8 mouse cellular contexts compared by ENCODE assay signal in genomic region chr19:45544152-45544924, GRCm38 (mm10). TPM values are rescaled to one million over a fixed set of nuclear protein-coding genes. Genes with fewer than 3 reads are reported as not detected.
DNase-seq lines count a peak whose midpoint lies in the region; ATAC-seq and TF ChIP-seq lines count a peak whose summit lies in the region.

No protein-coding gene starts in this region.

- 3% methylated on average over 21 of the region's 26 CpGs for WGBS in lung, adult 2 months
- WGBS in bone marrow, adult 2 months, result 2% methylated on average over 22 of the region's 26 CpGs
- 5% methylated on average over 16 of the region's 26 CpGs for WGBS in heart, postnatal 0 days
- 2% methylated on average over 21 of the region's 26 CpGs for WGBS in liver, embryonic 16.5 days (ENCODE audit: insufficient replicate concordance)

- H3K4me2 ChIP-seq in heart, postnatal 0 days (ENCODE audit: low read depth, low read length), result peak overlapping the region; percentile 69
- H3K4me2 ChIP-seq in liver, embryonic 16.5 days (ENCODE audit: low read depth, low read length), result peak overlapping the region; percentile 86

- DNase-seq in lung, adult 2 months, result no peak
- no peak for DNase-seq in lung, adult 18-20 months
- DNase-seq in heart, postnatal 0 days (ENCODE audit: low spot score), result no peak
- DNase-seq in frontal cortex, postnatal 14 days (ENCODE audit: low spot score in 2 of 2), result no peak
- no peak for DNase-seq in cerebellum, adult 11 months

- H3K9me3 ChIP-seq in heart, postnatal 0 days (replicated peaks; ENCODE audit: control insufficient read depth, low read length), result no peaks in the 10 kb centered on the region
- no peaks in the 10 kb centered on the region for H3K9me3 ChIP-seq in liver, embryonic 16.5 days (replicated peaks; ENCODE audit: control insufficient read depth, low read length)

- no peak overlapping the region for H3K9ac ChIP-seq in heart, postnatal 0 days (replicated peaks; ENCODE audit: low read depth, low read length)
- no peak overlapping the region; the same call in 1 of the 2 replicates for H3K9ac ChIP-seq in liver, embryonic 16.5 days (ENCODE audit: low read depth, low read length)

- H3K36me3 ChIP-seq in heart, postnatal 0 days (replicated peaks; ENCODE audit: control insufficient read depth, insufficient read depth, low read length), result no peaks in the 10 kb centered on the region
- H3K36me3 ChIP-seq in liver, embryonic 16.5 days (ENCODE audit: control insufficient read depth, insufficient read depth), result no peaks in the 10 kb centered on the region

- peaks cover 8% of the 10 kb centered on the region; the same call in 1 of the 2 replicates for H3K4me1 ChIP-seq in lung, adult 2 months (ENCODE audit: control insufficient read depth, insufficient read depth, low read length)
- H3K4me1 ChIP-seq in bone marrow, adult 2 months (ENCODE audit: control insufficient read depth, insufficient read depth, low read length), result peaks cover 4% of the 10 kb centered on the region; the same call in 1 of the 2 replicates
- peaks cover 7% of the 10 kb centered on the region; the same call in 1 of the 2 replicates for H3K4me1 ChIP-seq in heart, postnatal 0 days (ENCODE audit: control insufficient read depth, insufficient read depth)
- H3K4me1 ChIP-seq in liver, embryonic 16.5 days (ENCODE audit: control insufficient read depth, low read depth, low read length), result peaks cover 31% of the 10 kb centered on the region

- no peak overlapping the region for H3K27ac ChIP-seq in bone marrow, adult 2 months (ENCODE audit: control insufficient read depth, insufficient read depth, low read depth, low read length, poor library complexity)
- no peak overlapping the region for H3K27ac ChIP-seq in heart, postnatal 0 days (ENCODE audit: low read depth)
- no peak overlapping the region for H3K27ac ChIP-seq in liver, embryonic 16.5 days (ENCODE audit: low read length)

- H3K27me3 ChIP-seq in heart, postnatal 0 days (ENCODE audit: control insufficient read depth, insufficient read depth, low read length), result peaks cover 55% of the 10 kb centered on the region
- H3K27me3 ChIP-seq in liver, embryonic 16.5 days (ENCODE audit: control insufficient read depth, insufficient read depth, low read depth, low read length), result peaks cover 29% of the 10 kb centered on the region

- H3K4me3 ChIP-seq in lung, adult 2 months (replicated peaks; ENCODE audit: extremely low read depth, low read depth, low read length), result peak overlapping the region; percentile 9
- H3K4me3 ChIP-seq in bone marrow, adult 2 months (replicated peaks; ENCODE audit: control insufficient read depth, low read depth, low read length), result peak overlapping the region; percentile 43
- H3K4me3 ChIP-seq in heart, postnatal 0 days (ENCODE audit: low read depth, low read length), result peak overlapping the region; percentile 44
- H3K4me3 ChIP-seq in liver, embryonic 16.5 days (ENCODE audit: low read depth, low read length), result peak overlapping the region; percentile 55

- TF ChIP-seq CTCF in lung, adult 2 months (IDR thresholded peaks at IDR 0.05; ENCODE audit: insufficient read depth, low read length), result no peak
- TF ChIP-seq CTCF in bone marrow, adult 2 months (IDR thresholded peaks at IDR 0.05; ENCODE audit: control insufficient read depth, insufficient read depth, low read length), result no peak
- no peak for TF ChIP-seq CTCF in heart, postnatal 0 days (IDR thresholded peaks at IDR 0.05; ENCODE audit: low read depth)

- ATAC-seq in heart, postnatal 0 days (ENCODE audit: insufficient read depth, low read depth), result peak; percentile 28; the same call in 1 of the 2 replicates
- no peak for ATAC-seq in liver, embryonic 16.5 days (ENCODE audit: low read depth)
- peak; percentile 13; the same call in 1 of the 2 replicates for ATAC-seq in neutrophil, adult 5-6 weeks (ENCODE audit: extremely low read depth, insufficient number of reproducible peaks, low FRiP score, poor library complexity, severe bottlenecking)

- TF ChIP-seq POLR2A in lung, adult 2 months (IDR thresholded peaks at IDR 0.05; ENCODE audit: borderline replicate concordance, extremely low read depth, low read depth, low read length), result no peak
- no peak for TF ChIP-seq POLR2A in bone marrow, adult 2 months (IDR thresholded peaks at IDR 0.05; ENCODE audit: borderline replicate concordance, control insufficient read depth, low read depth, low read length)

- no peak for TF ChIP-seq EP300 in heart, postnatal 0 days (IDR thresholded peaks at IDR 0.05; ENCODE audit: low read depth)

RNA-seq across cellular contexts. Expression of gene Poll, which starts 16.0 kb away (rescaled TPM):
- 9.1 and 10.6 TPM in 2 replicates for polyA plus RNA-seq in lung, adult 2 months (2012; rRNA removed)
- 2.1 and 5.2 TPM in 2 replicates for polyA plus RNA-seq in bone marrow, adult 2 months (2011; ENCODE audit: insufficient read depth, insufficient read length, low replicate concordance, missing spikeins)
- 12.7 and 16.1 TPM in 2 replicates for total RNA-seq in heart, postnatal 0 days (2014; rRNA removed; ENCODE audit: low replicate concordance)
- 9.3 and 11.0 TPM in 2 replicates for polyA plus RNA-seq in heart, postnatal 0 days (2015; fragmentation: Nextera tagmentation; extraction: Ambion mirVana)
- 5.1 and 5.4 TPM in 2 replicates for polyA plus RNA-seq in liver, embryonic 16.5 days (2015; fragmentation: Nextera tagmentation; extraction: Ambion mirVana)
- 8.7 and 8.8 TPM in 2 replicates for total RNA-seq in neutrophil, adult 5-6 weeks (2017)

RNA-seq across cellular contexts. Expression of gene Gm17018, which starts 16.1 kb away (rescaled TPM):
- 6.6 and 7.5 TPM in 2 replicates for polyA plus RNA-seq in lung, adult 2 months (2012; rRNA removed)
- 16.1 and 32.6 TPM in 2 replicates for polyA plus RNA-seq in bone marrow, adult 2 months (2011; ENCODE audit: insufficient read depth, insufficient read length, low replicate concordance, missing spikeins)
- total RNA-seq in heart, postnatal 0 days (2014; rRNA removed; ENCODE audit: low replicate concordance), result 7.3 and 33.1 TPM in 2 replicates
- polyA plus RNA-seq in heart, postnatal 0 days (2015; fragmentation: Nextera tagmentation; extraction: Ambion mirVana), result 31.0 and 32.4 TPM in 2 replicates
- polyA plus RNA-seq in liver, embryonic 16.5 days (2015; fragmentation: Nextera tagmentation; extraction: Ambion mirVana), result 10.1 and 10.2 TPM in 2 replicates
- 12.2 and 19.3 TPM in 2 replicates for total RNA-seq in neutrophil, adult 5-6 weeks (2017)
